Mouse (Mus musculus): Measurements from ENCODE around the gene Rfc2. TPM values are rescaled to one million over a fixed set of nuclear protein-coding genes. Genes with fewer than 3 reads are reported as not detected.

Gene Rfc2
- 10 to 100 TPM; 24.8 TPM for total RNA-seq (2021)

GRCm38 (mm10) chr5:134581146-134581545 lies at the start of gene Rfc2:
Gene Rfc2, plus strand, starts transcription at chr5:134581366.
- intact Hi-C loops (cut with DNase I): loop anchor here (2.0 to 5.0 kb wide), 3 partner anchors 34 to 204 kb away; no protein-coding TSS in a partner anchor
- no peak for DNase-seq (ENCODE audit: low spot score)

GRCm38 (mm10) chr5:134531585-134531984 lies 49.6 kb upstream of the Rfc2 start:
- DNase-seq (ENCODE audit: low spot score): no peak

GRCm38 (mm10) chr5:134532417-134532816 lies 48.7 kb upstream of the Rfc2 start:
- intact Hi-C loops (cut with DNase I): no loop called here
- DNase-seq (ENCODE audit: low spot score): no peak

More at GRCm38 (mm10) chr5:134531585-134531984, 49.6 kb upstream of the Rfc2 start:
- intact Hi-C loops (cut with DNase I): no loop called here

- DNase-seq (ENCODE audit: low spot score): no peak
- intact Hi-C loops (cut with DNase I): no loop called here
Measured at GRCm38 (mm10) chr5:134536036-134536435, 45.1 kb upstream of the Rfc2 start.

- peak; percentile 78 for DNase-seq (ENCODE audit: low spot score)
- intact Hi-C loops (cut with DNase I): no loop called here
Measured at GRCm38 (mm10) chr5:134539891-134540290, 41.3 kb upstream of the Rfc2 start.

- intact Hi-C loops (cut with DNase I): no loop called here
- DNase-seq (ENCODE audit: low spot score): peak; percentile 28
Measured at GRCm38 (mm10) chr5:134540881-134541280, 40.3 kb upstream of the Rfc2 start.

GRCm38 (mm10) chr5:134541640-134542039 lies 39.5 kb upstream of the Rfc2 start:
- intact Hi-C loops (cut with DNase I): no loop called here
- DNase-seq (ENCODE audit: low spot score): peak; percentile 84

- peak; percentile 40 for DNase-seq (ENCODE audit: low spot score)
- intact Hi-C loops (cut with DNase I): loop anchor here (2.0 to 5.0 kb wide), 3 partner anchors 16 to 38 kb away; partner anchors contain the start of gene Rfc2
Measured at GRCm38 (mm10) chr5:134544516-134545241, 36.5 kb upstream of the Rfc2 start.

GRCm38 (mm10) chr5:134545242-134545629 lies 35.9 kb upstream of the Rfc2 start:
- DNase-seq (ENCODE audit: low spot score): no peak
- intact Hi-C loops (cut with DNase I): loop anchor here (2.0 to 5.0 kb wide), 3 partner anchors 16 to 38 kb away; partner anchors contain the start of gene Rfc2

GRCm38 (mm10) chr5:134546790-134547189 lies 34.4 kb upstream of the Rfc2 start:
- intact Hi-C loops (cut with DNase I): loop anchor here (5.0 kb wide), 1 partner anchor 36 kb away; the partner anchor contains the start of gene Rfc2

GRCm38 (mm10) chr5:134548306-134548705 lies 32.9 kb upstream of the Rfc2 start:
- DNase-seq (ENCODE audit: low spot score): no peak
- intact Hi-C loops (cut with DNase I): loop anchor here (5.0 kb wide), 1 partner anchor 34 kb away; the partner anchor contains the start of gene Rfc2

More at GRCm38 (mm10) chr5:134546790-134547189, 34.4 kb upstream of the Rfc2 start:
- no peak for DNase-seq (ENCODE audit: low spot score)

- intact Hi-C loops (cut with DNase I): loop anchor here (5.0 kb wide), 1 partner anchor 33 kb away; the partner anchor contains the start of gene Rfc2
- DNase-seq (ENCODE audit: low spot score): no peak
Measured at GRCm38 (mm10) chr5:134549640-134550168, 31.5 kb upstream of the Rfc2 start.

GRCm38 (mm10) chr5:134550836-134551232 lies 30.3 kb upstream of the Rfc2 start:
- intact Hi-C loops (cut with DNase I): no loop called here
- DNase-seq (ENCODE audit: low spot score): no peak

GRCm38 (mm10) chr5:134551233-134552109 lies 29.7 kb upstream of the Rfc2 start:
- DNase-seq (ENCODE audit: low spot score): no peak
- intact Hi-C loops (cut with DNase I): loop anchor here (1.0 kb wide), 1 partner anchor 21 kb away; no protein-coding TSS in a partner anchor

- DNase-seq (ENCODE audit: low spot score): peak; percentile 96
- intact Hi-C loops (cut with DNase I): loop anchor here (1.0 kb wide), 1 partner anchor 20 kb away; no protein-coding TSS in a partner anchor
Measured at GRCm38 (mm10) chr5:134552110-134552972, 28.8 kb upstream of the Rfc2 start, which contains the start of gene Clip2. Gene Clip2, minus strand, starts transcription at chr5:134552434.

- intact Hi-C loops (cut with DNase I): loop anchor here (2.0 kb wide), 1 partner anchor 15 kb away; no protein-coding TSS in a partner anchor
- no peak for DNase-seq (ENCODE audit: low spot score)
Measured at GRCm38 (mm10) chr5:134553951-134554546, 27.1 kb upstream of the Rfc2 start.

GRCm38 (mm10) chr5:134555463-134556164 lies 25.6 kb upstream of the Rfc2 start:
- peak; percentile 83 for DNase-seq (ENCODE audit: low spot score)
- intact Hi-C loops (cut with DNase I): loop anchor here (2.0 kb wide), 1 partner anchor 13 kb away; no protein-coding TSS in a partner anchor

GRCm38 (mm10) chr5:134560071-134560449 lies 21.1 kb upstream of the Rfc2 start, which contains the start of gene Syna:
Gene Syna, minus strand, starts transcription at chr5:134560171.
- intact Hi-C loops (cut with DNase I): no loop called here
- DNase-seq (ENCODE audit: low spot score): no peak
